Mouse (Mus musculus) lung, postnatal 10 days (tissue): ENCODE results near the gene Mpz.

Experiments used
- DNase-seq: peaks from one replicate; pipeline ENCODE4 v3.0.0; 2021

The Mpz gene

GRCm38 (mm10) chr1:171149974-171150760 is at the start of gene Mpz, which contains the start of gene Sdhc:
Gene Mpz (plus strand): TSS chr1:171150711.
Gene Sdhc (minus strand): TSS chr1:171150603.
- peak; percentile 97 for DNase-seq

GRCm38 (mm10) chr1:171101033-171101432 is 49.5 kb upstream of the Mpz start:
- DNase-seq, result no peak

GRCm38 (mm10) chr1:171101733-171102546 is 48.6 kb upstream of the Mpz start:
- peak; percentile 88 for DNase-seq

- peak; percentile 87 for DNase-seq
Observed at GRCm38 (mm10) chr1:171102547-171103177, 47.8 kb upstream of the Mpz start.

- no peak for DNase-seq
Observed at GRCm38 (mm10) chr1:171103179-171103840, 47.2 kb upstream of the Mpz start.

- no peak for DNase-seq
Observed at GRCm38 (mm10) chr1:171105226-171105625, 45.3 kb upstream of the Mpz start.

GRCm38 (mm10) chr1:171109620-171110019 is 40.9 kb upstream of the Mpz start:
- no peak for DNase-seq

- DNase-seq, result no peak
Observed at GRCm38 (mm10) chr1:171110659-171111019, 39.9 kb upstream of the Mpz start.

- DNase-seq, result peak; percentile 94
Observed at GRCm38 (mm10) chr1:171111020-171111780, 39.3 kb upstream of the Mpz start.

GRCm38 (mm10) chr1:171111781-171112575 is 38.5 kb upstream of the Mpz start:
- DNase-seq, result peak; percentile 67

- no peak for DNase-seq
Observed at GRCm38 (mm10) chr1:171112986-171113385, 37.5 kb upstream of the Mpz start.

GRCm38 (mm10) chr1:171113873-171114299 is 36.6 kb upstream of the Mpz start, which contains the start of gene Cfap126:
Gene Cfap126 (plus strand): TSS chr1:171113918.
- DNase-seq, result peak; percentile 93

- DNase-seq, result no peak
Observed at GRCm38 (mm10) chr1:171116280-171116679, 34.2 kb upstream of the Mpz start.

GRCm38 (mm10) chr1:171118269-171118684 is 32.2 kb upstream of the Mpz start:
- peak; percentile 82 for DNase-seq

GRCm38 (mm10) chr1:171118996-171119395 is 31.5 kb upstream of the Mpz start:
- DNase-seq, result no peak

- DNase-seq, result no peak
Observed at GRCm38 (mm10) chr1:171119405-171119804, 31.1 kb upstream of the Mpz start.

GRCm38 (mm10) chr1:171120893-171121292 is 29.6 kb upstream of the Mpz start:
- DNase-seq, result no peak

GRCm38 (mm10) chr1:171121839-171122238 is 28.7 kb upstream of the Mpz start:
- peak; percentile 13 for DNase-seq

- DNase-seq, result peak; percentile 57
Observed at GRCm38 (mm10) chr1:171122932-171123331, 27.6 kb upstream of the Mpz start.

- no peak for DNase-seq
Observed at GRCm38 (mm10) chr1:171124398-171124797, 26.1 kb upstream of the Mpz start.

GRCm38 (mm10) chr1:171129251-171129650 is 21.3 kb upstream of the Mpz start:
- peak; percentile 7 for DNase-seq
